Mouse (Mus musculus): ENCODE measurements around the gene Itih1. TPM values are rescaled to one million over a fixed set of nuclear protein-coding genes. Genes with fewer than 3 reads are reported as not detected.

The Itih1 gene
- polyA plus RNA-seq, 1 experiment from 2014 or later = 210 TPM

DNA sequence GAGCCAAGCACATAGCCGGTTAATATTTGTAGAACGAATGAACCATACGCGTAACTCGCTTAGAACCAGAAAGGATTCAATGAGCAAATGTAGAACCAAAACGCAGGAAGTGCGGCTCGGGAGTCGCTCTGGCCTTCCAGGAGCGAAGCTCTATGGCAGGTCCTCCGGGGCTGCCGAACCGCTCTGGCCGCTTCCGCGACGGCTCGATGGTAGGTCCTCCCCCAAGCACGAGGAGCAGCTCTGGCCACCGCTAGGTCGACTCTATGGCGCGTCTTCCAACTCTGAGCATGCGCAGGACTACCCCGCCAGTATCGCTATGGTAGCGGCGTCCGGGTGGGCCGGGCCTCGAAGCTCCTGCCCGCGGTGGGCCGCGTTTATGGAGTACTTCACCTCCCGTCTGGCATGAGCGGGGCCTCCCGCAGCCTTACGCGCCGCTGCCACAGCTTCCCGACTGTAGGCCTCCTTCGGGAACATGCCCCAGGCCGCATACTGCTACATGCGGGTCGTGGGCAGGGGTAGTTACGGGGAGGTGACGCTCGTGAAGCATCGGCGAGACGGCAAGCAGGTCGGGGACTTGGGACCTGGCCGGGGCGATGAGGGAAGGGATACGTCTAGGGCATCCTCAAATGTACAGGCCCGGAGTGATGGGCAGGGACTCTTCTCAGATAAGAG, 8.2 kb upstream of the Itih1 start, which contains the start of gene Nek4:
Nek4 (plus strand) TSS at position 224 of the 672 bp plus-strand sequence.
- Histone ChIP-seq H3K9me3 (ENCODE audit: low read length) (no peaks in the 10 kb centered on the region), H3K36me3 (replicated peaks; ENCODE audit: insufficient read depth, low read length) (no peaks in the 10 kb centered on the region), H3K27ac (ENCODE audit: low read depth) (peak within 1 kb of the TSS; percentile 73), H3K27me3 (ENCODE audit: insufficient read depth, low read length) (no peaks in the 10 kb centered on the region), H3K9ac (replicated peaks) (peak within 1 kb of the TSS; percentile 80), H3K4me2 (ENCODE audit: low read depth, low read length) (peak within 1 kb of the TSS; percentile 92), H3K4me3 (ENCODE audit: low read depth, low read length) (peak within 1 kb of the TSS; percentile 69), H3K4me1 (ENCODE audit: insufficient read depth) (peaks cover 11% of the 10 kb centered on the region)
- ATAC-seq (peak; percentile 98), DNase-seq (peak; percentile 95)
- WGBS (ENCODE audit: insufficient replicate concordance) = under 1% methylated on average over 57 of the region's 57 CpGs
- TF ChIP-seq EP300 (IDR thresholded peaks at IDR 0.05; ENCODE audit: low read depth) (0 out of 2 replicates have a peak, but pooled peaks have one; percentile 42), CTCF (IDR thresholded peaks at IDR 0.05; ENCODE audit: low read depth) (peak; percentile 40)

DNA sequence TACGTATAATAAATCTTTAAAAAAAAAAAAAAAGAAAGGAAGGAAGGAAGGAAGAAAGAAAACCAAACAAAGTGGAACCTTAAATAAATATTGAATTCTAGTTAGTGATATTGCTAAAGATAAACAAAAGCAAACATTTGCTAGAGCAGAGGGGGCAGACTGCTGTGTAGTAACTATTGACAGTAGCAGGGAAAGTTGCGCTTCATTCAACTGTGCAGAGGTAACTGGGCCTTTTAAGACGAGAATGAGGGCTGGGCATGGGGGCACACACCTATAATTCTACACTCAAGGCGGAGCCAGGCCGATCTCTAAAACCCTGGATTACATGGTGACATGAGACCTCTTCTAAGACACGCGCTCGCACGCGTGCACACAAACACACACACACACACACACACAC, 6.9 kb upstream of the Itih1 start:
- Histone ChIP-seq H3K4me1 (ENCODE audit: insufficient read depth) (peaks cover 11% of the 10 kb centered on the region), H3K9ac (replicated peaks) (no peak overlapping the region), H3K4me3 (ENCODE audit: low read depth, low read length) (no peak overlapping the region), H3K36me3 (replicated peaks; ENCODE audit: insufficient read depth, low read length) (no peaks in the 10 kb centered on the region), H3K9me3 (ENCODE audit: low read length) (no peaks in the 10 kb centered on the region), H3K27me3 (ENCODE audit: insufficient read depth, low read length) (no peaks in the 10 kb centered on the region), H3K27ac (ENCODE audit: low read depth) (peak overlapping the region; percentile 73; the same call in 1 of the 2 replicates), H3K4me2 (ENCODE audit: low read depth, low read length) (0 out of 2 replicates have a peak overlapping the region, but pooled peaks have one; percentile 92)
- no peak for DNase-seq
- WGBS (ENCODE audit: insufficient replicate concordance) = 80% methylated on average over 10 of the region's 10 CpGs
- peak; percentile 16; the same call in 1 of the 2 replicates for ATAC-seq
- TF ChIP-seq CTCF (IDR thresholded peaks at IDR 0.05; ENCODE audit: low read depth) = no peak; the same call in 1 of the 2 replicates
- TF ChIP-seq EP300 (IDR thresholded peaks at IDR 0.05; ENCODE audit: low read depth) = no peak

DNA sequence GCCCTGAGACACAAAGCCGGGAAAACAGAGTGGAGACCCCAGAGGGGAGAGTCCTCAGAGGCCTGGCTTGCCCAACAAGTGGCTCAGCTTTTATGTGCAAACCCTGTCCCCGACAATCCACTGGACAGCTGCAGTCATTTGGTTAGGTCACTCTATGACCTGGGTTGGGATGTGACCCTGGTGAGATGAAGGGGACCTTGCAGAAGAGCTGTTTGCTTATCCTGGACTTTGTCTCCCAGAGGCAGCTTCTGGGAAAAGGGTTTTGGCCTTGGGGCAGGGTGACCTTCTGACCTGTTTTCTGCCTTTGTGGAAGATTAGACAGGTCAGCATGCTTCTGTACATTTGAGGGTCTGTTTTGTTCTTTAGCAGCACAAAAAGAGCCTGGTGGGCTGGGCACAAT, 1.7 kb upstream of the Itih1 start:
- no peaks in the 10 kb centered on the region for H3K27me3 ChIP-seq (ENCODE audit: insufficient read depth, low read length)
- no peak overlapping the region for H3K4me3 ChIP-seq (ENCODE audit: low read depth, low read length)
- peaks cover 4% of the 10 kb centered on the region for H3K4me1 ChIP-seq (ENCODE audit: insufficient read depth)
- peak overlapping the region; percentile 98 for H3K27ac ChIP-seq (ENCODE audit: low read depth)
- no peaks in the 10 kb centered on the region for H3K9me3 ChIP-seq (ENCODE audit: low read length)
- peak; percentile 51 for DNase-seq
- TF ChIP-seq CTCF (IDR thresholded peaks at IDR 0.05; ENCODE audit: low read depth) (no peak), EP300 (IDR thresholded peaks at IDR 0.05; ENCODE audit: low read depth) (peak; percentile 75)
- H3K36me3 ChIP-seq (replicated peaks; ENCODE audit: insufficient read depth, low read length) = no peaks in the 10 kb centered on the region
- WGBS (ENCODE audit: insufficient replicate concordance) = 47% methylated on average over 2 of the region's 2 CpGs
- ATAC-seq = peak; percentile 86
- peak overlapping the region; percentile 50; the same call in 1 of the 2 replicates for H3K9ac ChIP-seq (replicated peaks)
- peak overlapping the region; percentile 28; the same call in 1 of the 2 replicates for H3K4me2 ChIP-seq (ENCODE audit: low read depth, low read length)

DNA sequence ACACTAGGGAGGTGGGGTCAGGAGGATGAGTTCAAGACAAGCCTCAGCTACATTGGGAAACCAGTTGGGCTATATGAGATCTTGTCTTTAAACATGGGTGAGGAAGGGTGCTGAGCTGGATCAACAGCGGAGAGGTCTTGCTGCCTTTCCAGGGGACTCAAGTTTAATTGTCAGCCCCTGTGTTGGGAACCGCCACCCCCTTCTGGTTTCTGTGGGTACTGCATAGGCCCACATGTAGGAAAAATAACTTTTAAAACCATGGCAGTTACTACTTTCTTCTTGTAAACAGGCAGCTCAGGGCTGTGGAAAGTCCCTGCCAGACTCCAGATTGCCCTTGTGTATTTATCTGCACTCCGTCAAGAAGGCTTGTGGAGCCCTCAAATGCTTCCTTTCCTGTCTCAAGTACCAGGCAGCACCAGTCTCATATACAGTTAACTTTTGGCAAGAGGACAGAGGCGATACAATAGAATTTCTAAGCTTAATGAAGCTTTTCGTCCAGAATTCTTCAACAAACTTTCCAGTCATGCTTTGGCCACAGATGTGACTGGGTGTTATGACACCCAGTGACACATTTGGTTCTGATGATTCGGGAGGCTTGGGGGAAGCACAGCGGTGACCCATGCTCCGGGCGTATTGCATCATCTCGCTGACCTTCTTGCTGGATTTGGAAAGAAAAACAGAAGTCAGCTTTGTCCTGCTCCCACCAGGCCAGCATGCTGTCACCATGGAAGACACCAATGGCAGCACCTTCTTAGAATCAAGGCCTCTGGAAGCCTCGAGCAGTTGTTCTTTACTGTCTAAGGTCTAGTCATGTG, 978 bp upstream of the Itih1 start:
- H3K4me3 ChIP-seq (ENCODE audit: low read depth, low read length) = no peak overlapping the region
- DNase-seq = peak; percentile 75
- peak overlapping the region; percentile 50; the same call in 1 of the 2 replicates for H3K9ac ChIP-seq (replicated peaks)
- H3K27ac ChIP-seq (ENCODE audit: low read depth) = peak overlapping the region; percentile 98
- no peaks in the 10 kb centered on the region for H3K36me3 ChIP-seq (replicated peaks; ENCODE audit: insufficient read depth, low read length)
- no peaks in the 10 kb centered on the region for H3K9me3 ChIP-seq (ENCODE audit: low read length)
- TF ChIP-seq EP300 (IDR thresholded peaks at IDR 0.05; ENCODE audit: low read depth) (peak; percentile 62; the same call in 1 of the 2 replicates), CTCF (IDR thresholded peaks at IDR 0.05; ENCODE audit: low read depth) (peak; percentile 82)
- peaks cover 4% of the 10 kb centered on the region for H3K4me1 ChIP-seq (ENCODE audit: insufficient read depth)
- H3K4me2 ChIP-seq (ENCODE audit: low read depth, low read length) = peak overlapping the region; percentile 60
- no peaks in the 10 kb centered on the region for H3K27me3 ChIP-seq (ENCODE audit: insufficient read depth, low read length)
- peak; percentile 77 for ATAC-seq
- 44% methylated on average over 11 of the region's 11 CpGs for WGBS (ENCODE audit: insufficient replicate concordance)

DNA sequence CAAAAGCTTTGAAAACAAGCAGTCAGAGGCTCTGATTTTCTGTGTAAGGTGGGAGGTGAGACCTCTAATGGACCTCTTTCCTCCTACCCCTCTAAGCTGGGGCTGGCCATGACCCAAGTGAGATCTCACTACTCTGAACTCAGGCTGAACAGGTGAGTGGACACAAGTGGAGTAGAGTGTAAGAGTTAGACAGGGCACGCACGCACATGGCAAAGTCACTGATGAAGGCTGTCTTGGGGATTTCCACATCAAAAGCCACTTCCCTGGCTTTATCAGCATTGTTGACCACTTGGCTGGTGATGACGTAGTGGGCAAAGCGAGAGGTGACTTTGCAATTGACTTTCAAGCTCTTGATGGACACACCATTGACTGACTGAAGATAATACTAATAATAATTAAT, 835 bp downstream of the Itih1 start:
- peaks cover 4% of the 10 kb centered on the region for H3K4me1 ChIP-seq (ENCODE audit: insufficient read depth)
- H3K9me3 ChIP-seq (ENCODE audit: low read length) = no peaks in the 10 kb centered on the region
- peak overlapping the region; percentile 60 for H3K4me2 ChIP-seq (ENCODE audit: low read depth, low read length)
- DNase-seq (no peak), ATAC-seq (no peak)
- H3K27me3 ChIP-seq (ENCODE audit: insufficient read depth, low read length) = no peaks in the 10 kb centered on the region
- TF ChIP-seq CTCF (IDR thresholded peaks at IDR 0.05; ENCODE audit: low read depth) (no peak), EP300 (IDR thresholded peaks at IDR 0.05; ENCODE audit: low read depth) (no peak)
- 60% methylated on average over 4 of the region's 4 CpGs for WGBS (ENCODE audit: insufficient replicate concordance)
- H3K36me3 ChIP-seq (replicated peaks; ENCODE audit: insufficient read depth, low read length) = no peaks in the 10 kb centered on the region
- H3K27ac ChIP-seq (ENCODE audit: low read depth) = peak overlapping the region; percentile 98
- peak overlapping the region; percentile 64 for H3K9ac ChIP-seq (replicated peaks)
- no peak overlapping the region for H3K4me3 ChIP-seq (ENCODE audit: low read depth, low read length)

DNA sequence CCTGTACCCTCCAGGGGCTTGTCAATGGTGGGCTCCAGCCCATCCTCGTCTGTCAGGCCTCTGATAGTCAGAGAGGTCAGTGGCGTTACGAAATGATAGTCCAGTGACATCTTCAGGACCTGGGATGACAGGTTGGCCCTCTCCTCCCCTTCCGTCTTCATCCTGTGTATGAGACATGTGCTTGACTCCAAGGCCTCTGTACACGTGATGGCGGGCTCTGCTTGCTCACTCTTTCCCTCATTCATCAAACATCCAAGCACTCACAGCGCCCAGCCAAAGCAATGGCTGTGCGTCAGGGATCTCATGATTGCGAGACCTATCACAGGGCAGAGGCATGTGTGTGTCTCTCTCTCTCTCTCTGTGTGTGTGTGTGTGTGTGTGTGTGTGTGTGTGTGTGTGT, 9.7 kb downstream of the Itih1 start:
- ATAC-seq (no peak), DNase-seq (no peak)
- no peak for TF ChIP-seq EP300 (IDR thresholded peaks at IDR 0.05; ENCODE audit: low read depth)
- no peak for TF ChIP-seq CTCF (IDR thresholded peaks at IDR 0.05; ENCODE audit: low read depth)
- peaks cover 19% of the 10 kb centered on the region for H3K36me3 ChIP-seq (replicated peaks; ENCODE audit: insufficient read depth, low read length)
- no peaks in the 10 kb centered on the region for H3K27me3 ChIP-seq (ENCODE audit: insufficient read depth, low read length)
- no peak overlapping the region for H3K4me3 ChIP-seq (ENCODE audit: low read depth, low read length)
- WGBS (ENCODE audit: insufficient replicate concordance) = 78% methylated on average over 9 of the region's 9 CpGs
- no peak overlapping the region for H3K9ac ChIP-seq (replicated peaks)
- no peak overlapping the region for H3K4me2 ChIP-seq (ENCODE audit: low read depth, low read length)
- no peaks in the 10 kb centered on the region for H3K9me3 ChIP-seq (ENCODE audit: low read length)
- H3K27ac ChIP-seq (ENCODE audit: low read depth) = no peak overlapping the region
- peaks cover 8% of the 10 kb centered on the region for H3K4me1 ChIP-seq (ENCODE audit: insufficient read depth)

All from liver, postnatal 0 days (tissue).